Mouse (Mus musculus) left cerebral cortex, adult 2 months (tissue): ENCODE results near the gene Pdzd3. TPM values are rescaled to one million over a fixed set of nuclear protein-coding genes. Genes with fewer than 3 reads are reported as not detected.

Experiments
- DNase-seq, 2 experiments: peaks; one replicate each; pipeline ENCODE4 v3.0.0; 2021 to 2022; ENCODE audit warnings: low spot score in 2 of 2, mixed read lengths in 1 of 2; ENCODE audit errors: extremely low spot score in 1 of 2
- H3K27ac ChIP-seq: fragments of 200-600 bp; 2 replicates; pipeline ENCODE4 v1.8.1; 2022
- H3K4me3 ChIP-seq: fragments of 200-600 bp; 2 replicates; pipeline ENCODE4 v1.8.1; 2022
- CTCF ChIP-seq: fragments of 200-600 bp; IDR thresholded peaks from 2 replicates; pipeline ENCODE4 v1.8.1; 2022; ENCODE audit warnings: antibody characterized with exemption, mild to moderate bottlenecking, moderate library complexity
- intact Hi-C: fragments of 180-260 bp; cut with DNase I; formaldehyde crosslinking; loops from one replicate; pipeline ENCODE4 v1.15.1; 2025
- total RNA-seq, 2 experiments: library from RNA; stranded (reverse); gene quantifications; 2 replicates each; pipeline ENCODE4 v1.2.3; 2021

Gene Pdzd3
- total RNA-seq, 2 experiments from 2014 or later = 0.50 to 1.2 TPM

DNA sequence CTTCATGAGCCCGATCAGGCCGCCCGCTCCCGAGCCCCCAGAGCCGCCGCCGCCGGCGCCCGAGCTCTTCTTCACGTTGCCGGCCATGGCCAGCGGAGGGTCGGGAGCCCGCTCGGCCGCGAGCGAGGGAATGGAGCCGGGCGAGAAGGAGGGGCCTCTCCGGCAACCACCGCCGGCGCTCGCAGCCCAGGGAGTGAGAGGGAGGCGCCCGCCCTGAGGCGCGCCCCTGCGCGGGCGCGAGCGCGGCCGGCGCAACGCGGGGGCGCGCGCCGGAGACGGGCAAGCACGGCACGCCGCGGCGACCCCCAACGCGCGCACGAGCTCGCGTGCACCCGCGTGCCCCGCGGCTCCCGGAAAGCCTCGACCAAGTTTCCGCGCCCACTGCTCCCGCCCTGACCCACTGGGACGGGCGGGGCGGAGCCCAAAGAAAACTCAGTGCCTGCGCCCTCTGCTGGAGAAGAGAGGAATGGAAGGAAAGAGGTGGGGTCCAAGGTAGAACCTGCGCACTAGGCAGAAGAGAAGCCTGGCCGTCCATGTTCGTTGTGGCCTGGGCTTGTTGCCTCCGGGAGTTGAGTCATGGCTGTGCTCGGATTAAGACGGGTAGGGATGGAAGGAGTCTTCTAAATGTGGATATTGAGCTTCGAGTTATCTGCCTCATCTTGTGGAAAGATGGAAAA lies 17.3 kb downstream of the Pdzd3 start, which contains the start of gene Cbl:
Gene Cbl (minus strand): TSS at position 248 of the 677 bp plus-strand sequence.
- H3K4me3 ChIP-seq = peak within 1 kb of the TSS; percentile 93
- peak; percentile 99 for DNase-seq
- intact Hi-C loops = loop anchor here (1.0 to 10.0 kb wide), 4 partner anchors 35 to 249 kb away; partner anchors contain the start of gene Nlrx1

DNA sequence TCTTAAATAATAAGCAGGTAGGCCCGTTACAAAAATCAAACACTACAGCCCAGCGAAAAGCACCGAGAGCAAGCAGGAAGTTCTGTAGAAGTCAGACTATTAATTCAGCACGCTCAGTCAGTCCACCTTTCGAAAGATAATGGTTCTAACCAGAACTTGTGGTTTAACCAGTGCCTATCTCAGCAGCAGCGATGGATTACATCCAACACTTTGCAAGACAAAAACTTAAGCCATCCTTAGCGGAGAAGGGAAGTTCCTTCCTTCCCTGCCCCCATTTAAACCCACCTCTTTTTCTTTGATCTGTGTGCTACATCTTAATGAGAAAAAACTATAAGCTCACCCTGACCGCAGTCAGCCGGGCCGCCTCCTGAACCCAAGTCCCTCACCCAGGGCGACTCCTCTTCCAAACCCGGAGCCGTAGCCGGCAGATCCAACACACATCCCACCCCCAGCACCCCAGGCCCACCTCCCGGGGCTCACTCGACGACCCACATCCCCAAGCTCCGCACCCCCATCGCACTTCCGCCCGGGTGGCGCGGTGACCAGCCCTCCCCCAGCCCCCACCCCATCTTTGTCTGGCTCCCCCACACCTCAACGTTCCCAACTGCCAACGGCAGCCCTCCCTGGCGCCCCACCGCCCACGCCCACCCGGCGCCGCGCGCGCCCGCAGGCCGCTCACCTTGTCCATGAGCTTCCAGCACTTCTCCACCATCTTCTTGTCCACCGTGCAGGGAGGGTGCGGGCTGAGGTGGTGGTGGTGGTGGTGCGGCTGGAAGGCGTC lies 18.1 kb downstream of the Pdzd3 start:
- TF ChIP-seq CTCF = no peak
- intact Hi-C loops = loop anchor here (10.0 kb wide), 1 partner anchor 248 kb away; no protein-coding TSS in a partner anchor
- DNase-seq = no peak

More for the DNA sequence above, 17.3 kb downstream of the Pdzd3 start, which contains the start of gene Cbl:
- H3K27ac ChIP-seq = peak within 1 kb of the TSS; percentile 97
- TF ChIP-seq CTCF = peak; percentile 98

DNA sequence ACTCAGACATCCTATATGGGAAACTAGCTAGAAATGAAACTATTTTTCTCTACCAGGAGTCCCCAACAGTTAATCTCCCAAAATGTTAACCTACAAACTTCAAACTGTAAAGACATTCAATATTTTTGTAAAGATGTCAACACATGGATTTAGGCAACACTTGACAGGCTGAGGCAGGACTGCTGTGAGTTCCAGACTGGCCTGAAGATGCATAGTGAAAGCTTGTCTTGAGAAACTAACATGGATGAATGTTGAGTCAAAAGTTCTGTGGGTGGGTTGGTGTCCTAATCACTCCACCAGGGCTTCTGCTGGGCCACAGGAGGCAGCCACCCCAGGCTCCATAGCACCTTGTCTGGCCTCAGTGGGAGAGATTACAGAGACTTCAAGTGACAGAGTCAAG lies 19.7 kb downstream of the Pdzd3 start:
- H3K4me3 ChIP-seq = no peak overlapping the region
- intact Hi-C loops = loop anchor here (10.0 kb wide), 1 partner anchor 247 kb away; no protein-coding TSS in a partner anchor
- no peak for TF ChIP-seq CTCF
- H3K27ac ChIP-seq = no peak overlapping the region
- DNase-seq = no peak

More for the DNA sequence above, 18.1 kb downstream of the Pdzd3 start:
- Histone ChIP-seq H3K27ac (peak overlapping the region; percentile 97), H3K4me3 (peak overlapping the region; percentile 93)

DNA sequence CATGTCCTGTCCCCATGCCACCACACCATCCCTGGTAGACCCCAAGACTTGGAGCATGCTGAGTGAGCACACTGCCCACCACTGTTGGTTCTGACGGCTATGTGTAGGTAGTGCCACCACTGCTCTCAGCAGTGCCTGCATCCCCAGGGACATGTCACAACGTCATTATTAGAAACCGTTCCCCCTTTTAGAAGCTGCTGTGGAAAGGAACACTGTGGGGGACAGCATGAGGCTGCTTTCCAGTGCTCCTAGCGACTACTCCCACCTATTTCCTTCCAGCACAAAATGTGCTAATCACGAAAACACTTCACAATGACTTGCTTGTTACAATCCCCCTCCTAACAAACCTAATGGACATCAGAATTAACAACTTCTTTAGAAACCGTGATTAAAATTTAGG lies 25.3 kb downstream of the Pdzd3 start:
- intact Hi-C loops = no loop called here
- peak overlapping the region; percentile 21; the same call in 1 of the 2 replicates for H3K27ac ChIP-seq
- no peak for DNase-seq
- TF ChIP-seq CTCF = no peak
- no peak overlapping the region for H3K4me3 ChIP-seq

DNA sequence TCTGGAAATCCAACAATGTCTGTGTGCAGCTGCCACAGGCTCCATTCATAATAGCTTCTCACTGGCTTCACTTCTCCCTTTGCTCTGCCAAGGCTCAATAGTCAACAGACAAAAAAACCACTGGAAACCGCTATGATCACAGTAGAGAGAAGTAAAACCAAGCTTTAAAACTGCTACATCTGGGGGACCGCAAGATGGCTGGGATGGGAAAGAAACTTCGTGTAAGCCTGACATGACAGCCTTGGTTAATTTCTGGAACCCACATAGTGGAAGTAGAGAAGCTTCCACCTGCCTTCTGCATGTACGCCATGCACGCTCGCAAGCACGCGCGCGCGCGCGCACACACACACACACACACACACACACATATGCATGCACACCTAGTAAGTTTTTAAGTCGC lies 37.7 kb downstream of the Pdzd3 start:
- no peak for DNase-seq
- intact Hi-C loops = no loop called here

DNA sequence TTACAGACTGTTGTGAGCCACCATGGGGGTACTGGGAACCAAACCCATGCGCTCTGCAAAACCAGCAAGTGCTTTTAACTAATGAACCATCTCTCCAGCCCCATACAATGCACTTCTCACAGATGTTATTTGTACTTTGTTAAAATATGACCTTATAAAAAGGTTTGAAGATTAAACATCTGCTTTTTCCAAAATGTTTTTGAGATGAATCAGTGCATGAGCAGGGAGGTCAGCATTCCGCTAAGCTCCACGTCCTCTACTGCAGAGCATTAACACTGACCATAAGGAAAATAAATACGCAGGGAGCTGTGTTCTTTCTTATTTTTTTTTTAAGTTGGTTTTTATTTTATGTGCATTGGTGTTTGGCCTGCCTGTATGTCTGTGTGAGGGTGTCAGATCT lies 38.9 kb downstream of the Pdzd3 start:
- Histone ChIP-seq H3K27ac (no peak overlapping the region), H3K4me3 (no peak overlapping the region)
- TF ChIP-seq CTCF = no peak
- no peak for DNase-seq
- intact Hi-C loops = no loop called here

More for the DNA sequence above, 37.7 kb downstream of the Pdzd3 start:
- Histone ChIP-seq H3K4me3 (no peak overlapping the region), H3K27ac (peak overlapping the region; percentile 7; the same call in 1 of the 2 replicates)
- TF ChIP-seq CTCF = no peak

DNA sequence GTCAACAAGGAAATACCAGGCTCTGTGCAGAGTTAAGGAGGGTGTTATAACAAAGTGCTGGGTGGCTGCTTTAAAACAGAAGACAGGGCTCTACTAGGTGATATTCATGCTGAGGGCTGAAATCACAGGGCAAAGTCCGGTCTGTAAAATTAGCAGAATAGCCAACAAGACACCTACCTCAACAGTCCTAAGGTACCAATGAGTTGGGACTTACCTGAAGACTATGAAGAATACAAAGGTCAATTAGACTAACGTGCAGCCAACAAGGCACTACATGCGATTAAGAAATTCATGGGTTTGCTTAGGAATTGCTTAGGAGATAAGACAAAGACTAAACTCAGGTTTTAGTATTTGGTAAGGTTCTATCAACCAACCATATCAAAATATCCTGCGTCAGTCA lies 41.9 kb downstream of the Pdzd3 start:
- Histone ChIP-seq H3K4me3 (no peak overlapping the region), H3K27ac (no peak overlapping the region)
- intact Hi-C loops = no loop called here
- DNase-seq = no peak
- TF ChIP-seq CTCF = no peak

DNA sequence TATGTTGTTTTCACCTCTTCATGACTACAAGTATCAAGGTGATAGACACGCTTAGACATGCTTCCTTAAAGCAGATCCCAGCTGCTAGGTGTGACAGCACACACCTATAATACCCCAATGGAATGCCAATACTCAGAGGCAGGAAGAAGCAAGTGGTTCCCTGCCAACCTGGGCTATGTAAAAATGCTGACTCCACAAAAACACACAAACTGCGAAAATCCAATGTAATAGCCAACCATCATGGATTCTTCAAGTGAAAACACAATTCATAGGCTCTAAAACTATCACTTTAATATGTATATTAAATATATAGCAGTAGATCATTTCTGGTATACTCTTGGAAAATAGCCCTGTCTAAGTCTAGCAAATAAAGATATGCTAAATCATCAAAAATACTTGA lies 43.4 kb downstream of the Pdzd3 start:
- DNase-seq = no peak
- H3K27ac ChIP-seq = no peak overlapping the region
- TF ChIP-seq CTCF = no peak
- intact Hi-C loops = no loop called here
- no peak overlapping the region for H3K4me3 ChIP-seq

DNA sequence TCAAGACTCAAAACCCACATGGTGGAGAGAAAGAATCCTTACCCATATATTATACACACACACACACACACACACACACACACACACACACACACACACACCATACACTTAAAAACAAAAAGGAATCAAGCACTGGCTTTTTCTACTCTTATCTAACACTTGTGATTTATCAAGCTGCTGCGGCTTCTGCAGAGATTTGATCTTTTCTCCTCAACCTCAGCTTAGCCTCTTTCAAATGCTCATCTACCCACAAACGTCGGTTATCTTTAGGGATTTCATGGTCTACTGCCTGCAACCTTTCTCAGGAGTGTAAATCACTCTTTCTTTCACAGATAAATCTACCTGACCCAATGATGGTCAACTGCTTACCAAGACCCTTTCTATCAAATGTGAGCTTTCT lies 50.8 kb downstream of the Pdzd3 start:
- no peak for TF ChIP-seq CTCF
- intact Hi-C loops = no loop called here
- H3K4me3 ChIP-seq = no peak overlapping the region
- H3K27ac ChIP-seq = no peak overlapping the region
- DNase-seq = no peak

DNA sequence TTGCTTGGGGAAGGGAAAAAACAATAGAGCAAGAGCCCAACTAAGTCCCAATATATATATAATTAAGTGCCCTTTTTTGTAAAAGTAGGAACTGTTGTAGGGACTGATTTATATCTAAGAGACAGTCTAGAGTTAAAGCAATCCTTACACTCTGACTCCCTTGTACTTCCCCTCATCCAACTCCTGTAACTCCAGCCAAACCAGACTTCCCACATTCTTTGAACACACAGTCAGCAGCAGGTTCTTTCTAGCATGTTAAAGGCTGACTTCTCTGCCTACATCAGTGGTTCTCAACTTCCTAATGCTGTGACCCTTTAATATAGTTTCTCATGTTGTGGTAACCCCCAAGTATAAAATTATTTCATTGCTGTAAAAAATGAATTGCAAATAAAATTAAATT lies 51.7 kb downstream of the Pdzd3 start:
- TF ChIP-seq CTCF = no peak
- Histone ChIP-seq H3K27ac (no peak overlapping the region), H3K4me3 (no peak overlapping the region)
- no peak for DNase-seq
- intact Hi-C loops = no loop called here

DNA sequence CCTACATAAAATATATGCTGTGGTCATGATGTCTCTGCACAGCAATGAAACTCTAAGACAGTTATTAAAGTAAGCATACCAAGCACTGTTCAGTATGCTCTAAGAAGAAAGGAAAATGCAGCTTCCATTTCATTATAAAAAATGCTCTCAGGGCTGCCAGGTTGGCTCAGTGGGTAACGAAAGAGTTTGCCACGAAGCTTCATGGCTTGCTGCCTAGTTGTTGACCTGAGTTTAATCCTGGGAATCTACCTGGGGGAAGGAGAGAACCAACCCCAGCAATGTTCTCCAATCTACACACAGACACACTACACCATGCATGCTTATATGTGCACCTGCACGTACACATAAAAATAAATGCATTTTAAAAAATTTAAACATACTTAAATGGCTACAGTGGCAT lies 52.1 kb downstream of the Pdzd3 start:
- intact Hi-C loops = no loop called here
- no peak overlapping the region for H3K27ac ChIP-seq
- DNase-seq = no peak
- no peak for TF ChIP-seq CTCF
- H3K4me3 ChIP-seq = no peak overlapping the region

Other genes with a start within 250 kb of the Pdzd3 start
- 100 to 1,000 TPM; 838 to 856 TPM for gene Thy1, start 208.1 kb downstream of the Pdzd3 start, total RNA-seq
- 100 to 1,000 TPM in 1 of 2 experiments, 10 to 100 TPM in 1; 99.3 to 120 TPM for gene Usp2, start 184.4 kb downstream of the Pdzd3 start, total RNA-seq
- gene Mfrp, start 149.7 kb downstream of the Pdzd3 start, total RNA-seq = 1 to 10 TPM in 1 of 2 experiments, under 1 TPM in 1; 0.82 to 1.6 TPM
- gene C1qtnf5, start 144.2 kb downstream of the Pdzd3 start, total RNA-seq = 10 to 100 TPM; 14.2 to 15.3 TPM
- under 1 TPM in 1 of 2 experiments, not detected in 1; 0.56 TPM for gene Gm49380, start 138.0 kb downstream of the Pdzd3 start, total RNA-seq
- gene Rnf26, start 138.0 kb downstream of the Pdzd3 start, total RNA-seq = 10 to 100 TPM; 32.7 to 33.1 TPM
- gene Mcam, start 117.0 kb downstream of the Pdzd3 start, total RNA-seq = 10 to 100 TPM in 1 of 2 experiments, 1 to 10 TPM in 1; 9.0 to 11.6 TPM
- 10 to 100 TPM; 59.5 to 66.3 TPM for gene Cbl, start 17.4 kb downstream of the Pdzd3 start, total RNA-seq
- 1 to 10 TPM in 1 of 2 experiments, under 1 TPM in 1; 0.77 to 1.1 TPM for gene Ccdc153, start 10.8 kb downstream of the Pdzd3 start, total RNA-seq
- 10 to 100 TPM in 1 of 2 experiments, 1 to 10 TPM in 1; 8.7 to 13.3 TPM for gene Nlrx1, start 17.1 kb upstream of the Pdzd3 start, total RNA-seq
- gene Abcg4, start 37.1 kb upstream of the Pdzd3 start, total RNA-seq = 10 to 100 TPM; 62.1 TPM
- 10 to 100 TPM; 28.9 to 29.3 TPM for gene Hinfp, start 54.2 kb upstream of the Pdzd3 start, total RNA-seq
- gene C2cd2l, start 68.8 kb upstream of the Pdzd3 start, total RNA-seq = 100 to 1,000 TPM; 190 to 222 TPM
- gene Dpagt1, start 74.5 kb upstream of the Pdzd3 start, total RNA-seq = 10 to 100 TPM; 13.8 to 14.6 TPM
- gene H2afx, start 83.2 kb upstream of the Pdzd3 start, total RNA-seq = 10 to 100 TPM; 46.1 to 53.2 TPM
- 10 to 100 TPM; 20.8 to 21.1 TPM for gene Hmbs, start 92.8 kb upstream of the Pdzd3 start, total RNA-seq
- 10 to 100 TPM; 52.1 to 53.1 TPM for gene Vps11, start 110.2 kb upstream of the Pdzd3 start, total RNA-seq
- gene Hyou1, start 128.0 kb upstream of the Pdzd3 start, total RNA-seq = 100 to 1,000 TPM; 127 to 139 TPM
- gene Slc37a4, start 145.4 kb upstream of the Pdzd3 start, total RNA-seq = 10 to 100 TPM; 25.3 to 28.4 TPM
- gene Rps25, start 155.7 kb upstream of the Pdzd3 start, total RNA-seq = 100 to 1,000 TPM; 644 to 664 TPM
- 10 to 100 TPM; 66.8 to 70.2 TPM for gene Trappc4, start 156.1 kb upstream of the Pdzd3 start, total RNA-seq
- 10 to 100 TPM; 19.9 to 22.2 TPM for gene Ccdc84, start 167.1 kb upstream of the Pdzd3 start, total RNA-seq
- not detected for gene Foxr1, start 189.7 kb upstream of the Pdzd3 start, total RNA-seq
- not detected for gene Upk2, start 203.5 kb upstream of the Pdzd3 start, total RNA-seq
- 10 to 100 TPM; 58.6 to 63.4 TPM for gene Bcl9l, start 231.4 kb upstream of the Pdzd3 start, total RNA-seq